Mouse (Mus musculus) c-Kit-positive CD71-negative TER-119-negative erythroid progenitor cells, embryonic 14.5 days (primary cell): Measurements from ENCODE around the gene Cyp2j7.
"Not testable (repeated sequence)": the region's sequence is repeated elsewhere in the genome, so short reads cannot be mapped to it uniquely, and the experiment has no call there.

Experiments used
- DNase-seq: peaks from one replicate; pipeline ENCODE4 v3.0.0-alpha.2; 2013; ENCODE audit warnings: low read depth

Cyp2j7 gene

DNA sequence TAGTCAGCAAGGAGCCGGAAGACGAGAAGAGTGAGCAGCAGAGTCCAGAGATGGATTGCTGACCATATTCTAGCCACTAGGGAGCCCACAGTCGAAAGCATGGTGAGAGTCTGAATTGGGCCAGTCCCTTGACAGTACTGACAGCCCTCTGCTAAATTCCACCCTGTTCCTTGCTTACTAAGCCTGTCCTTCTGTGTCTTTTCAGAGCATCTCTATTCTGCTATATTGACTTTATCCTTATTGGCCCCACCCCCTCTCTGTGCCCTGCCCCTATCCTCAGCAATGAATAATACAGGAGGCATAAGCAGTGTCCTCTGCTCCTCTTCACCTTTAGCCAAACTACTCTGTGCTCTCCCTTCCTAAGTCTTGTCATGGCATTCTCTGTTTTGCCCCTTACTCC, at the start of gene Cyp2j7:
TSS of gene Cyp2j7 (minus strand) at position 101 of the 400 bp plus-strand sequence.
- DNase-seq = no peak

DNA sequence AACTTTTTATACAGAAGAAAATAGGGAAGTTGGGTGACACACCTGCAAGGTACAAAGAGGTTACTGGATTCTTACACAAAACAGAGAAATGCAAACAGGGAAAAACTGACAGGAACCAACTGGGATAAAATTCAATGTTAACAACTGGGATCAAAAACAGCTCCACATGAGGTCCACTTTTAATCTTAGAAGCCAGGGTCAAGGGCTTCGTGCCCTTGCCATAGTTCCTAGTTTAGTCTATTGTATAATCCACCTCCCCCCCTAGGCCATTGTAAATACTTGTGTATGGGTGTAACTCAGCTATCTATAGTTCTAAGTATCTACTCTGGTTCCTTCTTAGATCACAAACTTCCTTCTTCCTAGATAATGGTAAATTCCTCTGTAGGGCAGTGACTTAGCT, 40.4 kb upstream of the Cyp2j7 start:
- not testable (repeated sequence) for DNase-seq

DNA sequence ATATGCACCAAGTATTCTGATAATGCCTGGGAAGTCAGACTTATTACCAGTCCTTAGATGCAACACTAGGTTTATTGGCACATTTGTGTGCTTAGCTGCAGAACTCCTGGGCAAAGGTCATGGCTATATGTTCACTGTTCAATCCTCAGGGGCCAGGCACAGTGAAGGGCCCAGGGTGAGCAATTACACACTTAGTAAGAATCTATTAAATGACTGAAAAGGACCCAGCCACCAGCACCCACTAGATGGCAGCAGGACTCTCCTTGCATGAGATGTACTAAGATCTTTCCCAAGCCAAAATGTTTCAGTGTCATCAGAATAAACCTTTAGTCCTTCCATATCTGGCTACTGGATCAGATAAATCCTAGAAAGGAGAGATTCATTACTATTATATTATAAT, 37.4 kb upstream of the Cyp2j7 start:
- no peak for DNase-seq

DNA sequence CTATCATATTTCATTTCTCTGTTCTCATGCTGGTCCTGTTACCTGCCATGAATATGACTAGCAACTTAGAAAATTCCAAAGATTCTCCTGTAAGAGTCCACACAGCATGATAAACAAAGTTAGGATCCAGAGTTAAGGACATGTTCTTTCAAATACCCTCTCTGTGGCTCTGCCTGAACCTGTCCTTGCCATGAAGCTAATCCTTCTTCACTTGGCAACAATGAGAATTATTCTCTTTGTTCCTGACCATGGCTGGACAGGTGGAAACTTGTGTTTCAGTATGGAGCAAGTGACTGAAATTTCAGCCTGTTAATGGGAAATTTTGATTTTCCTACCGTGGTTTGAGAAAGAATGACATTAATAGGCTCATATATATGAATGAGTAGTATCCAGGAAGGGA, 39.8 kb downstream of the Cyp2j7 start:
- no peak for DNase-seq

DNA sequence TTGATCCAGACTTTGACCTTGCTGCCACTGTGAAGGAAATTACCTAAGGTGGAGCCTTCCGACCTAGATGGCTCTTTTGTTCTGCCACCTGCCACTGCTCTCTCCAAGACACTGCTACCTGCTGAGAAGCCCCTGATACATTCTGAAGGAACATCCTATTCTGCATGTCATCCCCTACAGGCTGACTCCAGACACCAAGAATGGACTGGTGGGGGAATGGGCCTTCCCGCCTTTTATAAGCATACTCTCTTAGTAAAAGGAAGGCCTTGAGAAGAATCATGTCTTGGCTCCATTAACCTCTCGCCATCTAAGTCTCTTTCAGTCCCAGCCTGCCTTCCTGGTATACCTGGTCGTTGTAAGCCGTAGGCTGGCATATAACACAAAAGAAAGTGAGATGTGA, 47.1 kb downstream of the Cyp2j7 start:
- not testable (repeated sequence) for DNase-seq

DNA sequence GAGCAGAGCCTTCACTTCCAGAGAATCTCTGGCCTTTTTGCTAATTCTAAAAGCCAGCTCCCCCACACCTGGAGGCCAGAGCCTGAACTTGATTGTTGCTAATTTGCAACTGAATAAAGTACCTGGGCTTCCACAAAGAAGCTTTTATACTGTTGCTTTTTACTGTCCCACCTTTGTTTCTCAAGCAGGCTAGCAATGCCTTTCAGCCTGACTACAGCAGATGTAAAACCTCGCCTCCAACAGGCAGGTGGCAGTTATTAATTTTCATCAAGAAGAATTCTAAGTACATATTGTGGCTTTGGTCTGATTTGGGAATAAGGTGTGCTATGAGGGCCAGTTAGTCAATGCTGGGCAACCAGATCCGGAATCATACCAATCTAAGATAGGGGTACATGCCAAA, 47.8 kb downstream of the Cyp2j7 start:
- not testable (repeated sequence) for DNase-seq

DNA sequence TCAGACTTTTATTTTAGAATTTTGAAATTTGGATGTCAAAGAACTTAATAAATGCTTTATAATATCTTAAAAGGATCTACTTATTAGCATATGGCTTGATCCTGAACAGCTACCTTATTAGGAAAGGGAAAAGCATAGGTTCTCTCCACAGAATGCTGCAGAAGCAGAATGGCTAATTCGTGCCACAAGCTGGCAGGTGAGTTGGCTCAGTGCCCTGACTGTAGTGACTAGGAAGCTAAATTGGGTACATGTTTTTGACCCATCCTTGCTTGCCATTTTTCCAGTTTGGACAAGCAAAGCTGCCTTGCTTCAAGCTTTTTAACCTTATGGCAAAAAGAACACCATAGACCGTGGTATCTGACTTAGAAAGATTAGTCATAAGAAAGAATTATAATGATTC, 48.3 kb downstream of the Cyp2j7 start:
- DNase-seq = not testable (repeated sequence)

DNA sequence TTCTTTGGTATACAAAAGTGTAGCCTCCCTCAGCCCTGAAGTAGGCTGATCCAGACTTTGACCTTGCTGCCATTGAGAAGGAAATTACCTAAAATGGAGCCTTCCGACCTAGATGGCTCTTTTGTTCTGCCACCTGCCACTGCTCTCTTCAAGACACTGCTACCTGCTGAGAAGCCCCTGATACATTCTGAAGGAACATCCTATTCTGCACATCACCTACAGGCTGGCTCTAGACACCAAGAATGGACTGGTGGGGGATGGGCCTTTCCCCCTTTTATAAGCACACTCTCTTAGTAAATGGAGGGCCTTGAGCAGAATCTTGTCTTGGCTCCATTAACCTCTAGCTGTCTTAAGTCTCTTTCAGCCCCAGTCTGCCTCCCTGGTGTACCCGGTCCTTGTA, 51.7 kb downstream of the Cyp2j7 start:
- DNase-seq = not testable (repeated sequence)

DNA sequence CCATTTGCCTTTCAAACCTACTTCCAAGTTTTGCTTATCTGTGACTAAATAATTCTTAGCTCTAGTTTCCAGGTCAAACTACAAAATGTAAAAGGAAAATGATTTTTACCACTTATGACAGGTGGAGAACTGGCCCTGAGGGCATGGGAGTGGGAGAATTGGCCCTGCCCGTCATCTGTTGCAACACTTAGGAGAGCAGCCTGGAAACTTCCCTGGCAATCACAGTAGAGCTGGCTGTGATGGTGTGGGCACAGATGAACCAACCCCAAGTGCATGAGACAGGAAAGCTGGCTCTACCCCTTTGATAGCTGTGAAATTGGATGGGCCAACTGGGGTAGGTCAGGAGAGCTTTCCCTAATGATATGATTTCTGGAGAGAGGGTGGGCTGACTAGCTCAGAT, 73.6 kb downstream of the Cyp2j7 start:
- DNase-seq = no peak

DNA sequence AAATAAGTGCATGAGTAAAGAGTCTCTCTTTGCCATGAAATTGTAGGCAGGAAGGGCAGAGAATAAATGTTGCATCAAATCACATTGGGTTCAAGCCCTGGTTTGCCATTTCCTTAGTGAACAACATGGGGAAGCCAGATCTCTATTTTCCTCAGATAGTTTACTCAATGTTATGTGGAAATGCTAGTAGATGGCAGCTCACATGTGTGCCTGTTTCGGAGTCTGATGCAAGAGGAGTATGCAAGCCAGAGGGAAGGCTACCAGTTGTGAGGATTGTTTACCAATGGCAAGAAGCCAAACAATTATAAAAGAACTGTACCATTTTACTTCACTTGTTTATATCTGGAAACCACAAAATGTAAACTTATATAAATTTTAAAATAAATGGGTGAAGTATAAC, 74.9 kb downstream of the Cyp2j7 start:
- DNase-seq = no peak
